Mouse (Mus musculus): ENCODE measurements around the gene Crmp1.

DNA sequence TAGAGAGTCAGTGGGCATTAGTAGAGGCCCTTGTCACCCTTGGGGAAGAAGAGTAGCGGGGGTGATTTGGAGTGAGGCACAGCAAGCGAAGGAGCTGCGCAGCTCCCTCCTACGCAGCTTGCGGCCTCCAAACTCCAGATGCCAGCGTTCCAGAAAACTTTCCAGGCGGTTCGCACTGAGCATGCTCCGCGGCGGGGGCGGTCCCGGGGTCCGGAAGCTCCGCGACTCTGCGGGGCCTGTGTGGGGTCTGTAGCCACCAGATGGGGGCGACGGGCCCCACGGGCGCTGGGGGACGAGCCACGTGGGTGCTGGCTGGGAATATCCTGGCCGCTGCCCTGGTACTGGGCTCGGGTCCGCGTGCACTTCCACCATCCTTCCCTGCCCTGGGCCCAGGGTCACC is 96.5 kb downstream of the Crmp1 start, which contains the start of gene Evc2:
- no peak for TF ChIP-seq CTCF (IDR thresholded peaks at IDR 0.05; ENCODE audit: extremely low read depth, insufficient read depth, low read length)
- no peak for TF ChIP-seq POLR2A (IDR thresholded peaks at IDR 0.05; ENCODE audit: extremely low read depth, insufficient read depth, low read length)
